Mouse (Mus musculus) left cerebral cortex, postnatal 10 days (tissue): ENCODE measurements around the gene Grin3b. TPM values are rescaled to one million over a fixed set of nuclear protein-coding genes. Genes with fewer than 3 reads are reported as not detected.

Source experiments
- DNase-seq, 2 experiments: peaks; one replicate each; pipeline ENCODE4 v3.0.0; 2021 to 2022; ENCODE audit warnings: low spot score in 2 of 2, mixed read lengths in 1 of 2; ENCODE audit errors: extremely low spot score in 1 of 2
- intact Hi-C: fragments of 180-260 bp; cut with DNase I; formaldehyde crosslinking; loops from one replicate; pipeline ENCODE4 v1.15.1; 2025
- total RNA-seq, 2 experiments: library from RNA; stranded (reverse); gene quantifications; 2 replicates each; pipeline ENCODE4 v1.2.3; 2021

The Grin3b gene
- total RNA-seq, 2 experiments from 2014 or later: 0.24 to 0.28 TPM

DNA sequence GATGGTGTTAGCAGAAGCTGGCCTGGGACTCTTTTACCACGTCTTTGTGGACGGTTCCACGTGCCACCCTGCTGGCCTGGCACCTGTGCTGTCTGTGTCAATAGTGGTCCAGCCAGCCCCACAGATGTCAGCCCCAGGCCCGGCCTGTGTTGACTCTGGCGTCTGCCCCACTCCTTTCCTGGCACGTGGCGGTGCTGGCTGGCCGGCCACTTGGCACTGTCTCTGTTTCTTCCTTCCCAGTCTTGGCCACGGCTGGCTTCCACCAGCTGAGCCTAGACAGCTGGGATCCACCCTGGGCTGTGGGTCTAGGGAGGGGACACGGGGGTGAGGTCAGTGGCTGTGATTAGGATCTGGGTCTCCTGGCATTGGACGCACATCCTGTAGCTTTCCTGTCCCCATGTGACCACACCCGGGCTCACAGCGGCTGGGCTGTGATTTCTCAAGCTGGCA is 36.2 kb upstream of the Grin3b start:
- intact Hi-C loops: loop anchor here (2.0 kb wide), 1 partner anchor 17 kb away; no protein-coding TSS in a partner anchor
- peak; percentile 76 to 94 for DNase-seq

DNA sequence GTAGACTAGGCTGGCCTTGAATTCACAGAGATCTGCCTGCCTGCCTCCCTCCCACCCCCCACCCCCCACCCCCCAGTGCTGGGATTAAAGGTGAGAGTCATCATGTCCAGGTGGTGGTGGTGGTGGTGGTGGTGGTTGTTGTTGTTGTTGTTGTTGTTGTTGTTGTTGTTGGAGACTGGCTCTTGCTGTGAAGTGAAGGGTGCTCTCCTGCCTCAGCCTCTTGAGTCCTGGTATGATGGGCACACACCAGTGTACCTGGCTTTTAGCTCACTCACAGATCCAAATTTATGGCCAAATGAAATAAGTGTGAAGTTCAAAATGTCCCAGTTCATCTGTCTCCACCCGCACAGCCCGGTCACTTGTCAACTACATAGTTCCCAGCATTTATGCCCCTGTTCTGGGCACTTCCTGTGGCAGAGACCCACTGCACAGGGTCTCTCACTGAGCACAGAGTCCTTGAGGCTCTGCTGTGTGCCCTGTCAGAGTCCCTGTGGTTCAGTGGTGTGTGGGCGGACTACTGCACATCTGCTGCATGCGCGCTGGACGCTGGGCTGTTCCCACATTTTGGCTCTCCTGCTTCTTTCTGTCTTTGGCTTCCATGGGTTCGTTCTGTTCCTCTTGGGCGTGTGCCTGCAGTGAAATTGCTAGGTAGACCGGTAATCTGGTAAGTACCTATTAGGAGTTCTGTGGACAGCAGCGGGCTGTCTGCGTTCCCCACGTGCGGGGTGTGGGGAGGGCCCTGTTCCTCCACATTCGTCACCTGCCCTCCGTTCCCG is 35.5 kb upstream of the Grin3b start:
- intact Hi-C loops: loop anchor here (2.0 kb wide), 1 partner anchor 16 kb away; no protein-coding TSS in a partner anchor
- DNase-seq: no peak

DNA sequence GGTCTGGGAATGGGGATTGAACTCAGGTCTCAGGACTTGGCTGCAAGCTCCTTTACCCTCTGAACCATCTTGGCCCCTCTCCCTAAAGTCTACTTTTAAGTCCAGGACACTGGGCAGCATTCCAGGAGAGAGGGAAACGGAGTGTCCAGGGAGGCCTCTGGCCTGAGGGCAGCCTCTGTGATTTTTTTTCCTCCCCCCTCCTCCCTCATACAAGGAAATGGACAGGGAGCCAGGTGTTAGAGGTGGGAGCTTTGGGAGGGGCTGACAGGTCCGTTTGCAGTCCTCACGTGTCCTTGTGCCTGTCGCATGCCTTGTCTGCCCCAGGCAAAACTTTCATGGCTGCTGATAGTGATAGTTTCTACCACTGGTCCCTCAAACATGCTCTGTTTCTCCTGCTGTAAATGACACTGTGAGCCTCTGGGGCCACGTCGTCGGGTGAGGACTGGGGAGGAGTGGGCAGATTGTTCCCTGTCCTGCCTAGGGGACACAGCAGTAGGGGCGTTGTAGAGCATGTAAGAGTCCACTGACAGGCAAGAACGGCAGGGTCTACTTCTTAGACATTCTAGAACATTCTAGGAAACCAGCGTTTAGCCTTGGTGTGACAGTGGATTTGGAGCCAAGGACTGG is 34.1 kb upstream of the Grin3b start:
- intact Hi-C loops: no loop called here
- no peak for DNase-seq

DNA sequence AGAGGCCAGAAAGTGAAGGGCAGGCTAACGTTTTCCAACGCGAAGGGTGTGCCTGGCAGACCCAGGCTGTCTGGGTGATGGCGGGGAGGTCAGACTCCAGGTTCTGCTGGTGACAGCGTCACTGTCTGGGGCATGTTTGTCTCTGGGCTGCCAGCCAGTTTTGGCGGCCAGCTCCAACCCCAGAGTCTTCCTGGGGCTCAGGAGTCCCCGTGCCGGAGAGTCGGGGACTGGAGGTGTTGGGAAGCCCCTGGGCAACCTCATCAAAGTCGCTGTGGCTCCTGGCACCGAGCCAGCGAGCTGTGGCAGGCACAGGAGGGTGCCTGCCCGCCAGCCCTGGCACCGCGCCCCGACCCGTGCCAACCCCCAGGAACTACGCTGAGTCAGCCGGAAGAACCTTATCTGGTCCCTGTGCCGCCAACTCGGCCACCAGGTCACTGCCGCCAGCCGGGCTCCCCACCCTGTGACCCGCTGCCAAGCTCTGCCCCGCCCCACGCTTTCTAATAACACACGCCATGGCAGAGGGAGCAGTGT is 33.5 kb upstream of the Grin3b start:
- peak in 1 of 2 experiments; percentile 78 for DNase-seq
- intact Hi-C loops: no loop called here

DNA sequence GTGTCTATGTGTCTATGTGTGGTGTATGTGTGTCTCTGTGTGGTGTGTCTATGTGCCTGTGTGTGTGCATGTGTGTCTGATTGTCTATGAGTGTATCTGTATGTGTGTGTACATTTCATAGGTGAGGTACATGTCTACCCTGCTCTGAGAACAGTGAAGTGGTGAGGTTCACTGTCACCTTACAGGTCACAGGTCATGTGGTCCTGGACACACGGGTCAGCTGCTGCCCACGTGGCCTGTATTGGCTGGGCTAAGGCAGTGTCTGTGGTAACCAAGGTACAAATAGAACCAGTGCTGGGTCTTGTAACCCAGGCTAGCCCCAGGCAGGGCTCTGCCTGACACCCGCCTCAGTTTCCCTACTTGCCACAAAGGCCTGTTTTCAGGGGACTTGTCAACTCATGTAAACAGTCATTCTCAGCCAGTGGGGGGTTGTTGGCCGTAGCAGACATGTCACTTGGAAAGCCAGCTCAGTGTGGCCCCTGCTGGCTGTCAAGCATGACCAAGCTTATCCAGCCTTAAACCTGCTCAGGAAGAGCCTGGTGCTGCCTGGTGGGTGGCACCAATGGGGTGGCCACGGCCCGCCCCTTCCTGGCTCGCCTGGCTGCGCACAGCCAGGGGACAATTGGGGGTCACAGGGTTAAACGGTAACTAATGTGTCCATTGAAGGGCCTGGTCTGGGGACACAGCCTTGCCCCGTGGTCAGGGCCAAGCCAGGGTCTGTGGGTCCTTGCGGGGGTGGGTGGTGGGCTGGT is 32.6 kb upstream of the Grin3b start:
- no peak for DNase-seq
- intact Hi-C loops: no loop called here

DNA sequence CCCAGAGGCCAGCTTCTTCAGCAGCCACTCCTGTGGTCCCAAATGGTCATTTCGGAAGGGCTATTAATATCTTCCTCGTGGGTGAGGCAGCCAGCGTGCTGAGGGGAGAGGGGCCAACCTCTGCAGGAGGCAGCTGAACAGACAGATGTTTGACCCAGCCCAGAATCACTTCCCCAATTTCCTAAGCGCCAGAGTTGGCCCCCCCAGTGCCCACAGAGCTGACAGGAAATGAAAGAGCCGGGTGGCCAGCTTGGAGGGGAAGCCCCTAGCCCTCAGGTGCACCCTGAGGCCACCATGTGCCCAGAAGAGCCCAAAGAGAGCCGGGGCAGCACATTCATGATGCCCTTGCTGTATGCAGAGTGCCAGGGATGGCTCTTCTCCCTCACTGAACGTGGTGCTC is 29.8 kb upstream of the Grin3b start:
- intact Hi-C loops: no loop called here
- peak in 1 of 2 experiments; percentile 68 for DNase-seq

DNA sequence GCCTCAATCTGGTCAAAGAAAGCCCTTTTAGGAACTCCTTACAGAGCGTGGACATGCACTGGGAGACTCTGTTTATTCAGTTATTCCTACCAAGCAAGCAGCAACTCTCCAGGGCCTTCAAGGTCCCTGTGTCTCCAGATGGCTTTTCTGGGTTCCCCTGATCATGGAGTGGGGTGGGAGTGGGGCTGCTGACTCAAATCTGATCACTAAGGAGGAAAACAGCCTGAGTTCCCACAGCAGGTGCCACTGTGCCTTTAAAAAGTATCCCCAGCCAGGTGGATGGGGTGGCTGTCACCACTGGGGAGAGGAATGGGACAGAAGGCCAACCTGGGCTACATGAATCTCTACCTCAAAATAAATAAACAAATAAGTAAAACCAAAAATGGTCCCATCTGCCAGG is 27.5 kb upstream of the Grin3b start:
- DNase-seq: no peak
- intact Hi-C loops: no loop called here

DNA sequence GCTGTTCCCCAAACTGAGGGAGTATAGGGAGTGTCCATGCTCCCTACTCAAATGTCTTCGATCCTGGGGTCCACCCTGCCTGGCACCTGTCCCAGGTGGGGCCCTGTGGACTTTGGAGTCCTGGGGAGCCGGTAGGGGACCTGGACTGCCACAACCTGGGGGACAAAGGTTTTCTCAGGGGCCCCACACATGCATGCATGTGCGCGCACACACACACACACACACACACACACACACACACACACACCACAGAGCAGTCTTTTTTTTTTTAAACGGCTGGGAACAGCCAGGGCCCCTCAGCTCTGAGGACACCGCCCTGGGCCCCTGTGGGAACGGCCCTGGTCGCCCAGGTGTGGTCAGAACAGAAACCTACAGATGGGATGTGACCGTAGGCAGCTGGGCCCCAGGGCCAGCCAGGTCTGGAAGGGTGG is 27.0 kb upstream of the Grin3b start:
- intact Hi-C loops: no loop called here
- DNase-seq: no peak

DNA sequence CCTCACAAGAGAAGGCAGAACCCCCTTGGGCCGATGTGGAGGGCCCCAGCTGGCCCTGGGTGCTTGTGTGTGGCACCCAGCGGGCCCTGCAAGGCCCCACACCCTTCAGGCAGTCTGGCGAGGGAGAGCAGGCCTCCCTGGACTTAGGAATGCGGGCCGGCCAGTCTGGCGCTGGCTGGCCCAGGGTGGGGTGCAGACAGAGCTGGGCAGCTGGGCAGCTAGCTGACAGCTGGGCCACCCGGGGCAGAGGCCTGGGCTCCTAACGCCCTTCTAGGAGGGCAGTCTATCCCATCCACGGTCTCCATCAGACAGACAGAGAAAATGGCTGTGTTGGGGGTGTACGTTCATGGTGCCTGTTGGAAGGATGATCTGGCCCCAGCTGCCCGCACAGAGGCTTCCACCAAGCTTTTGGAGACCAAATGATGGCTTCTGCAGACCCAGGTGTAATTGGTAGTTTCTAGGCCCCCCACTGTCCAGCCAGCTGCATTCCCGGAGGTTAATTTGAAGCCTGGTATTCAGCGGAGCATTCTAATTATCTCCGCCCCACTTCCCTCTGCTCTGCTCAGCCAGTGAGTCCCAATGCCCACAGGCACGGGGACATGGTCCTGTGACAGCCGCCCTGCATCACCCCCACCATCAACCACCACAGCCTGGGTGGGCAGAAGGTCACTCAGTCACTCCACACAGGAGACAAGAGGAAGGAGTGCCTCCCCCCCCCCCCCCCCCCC is 24.8 kb upstream of the Grin3b start:
- intact Hi-C loops: no loop called here
- no peak for DNase-seq

DNA sequence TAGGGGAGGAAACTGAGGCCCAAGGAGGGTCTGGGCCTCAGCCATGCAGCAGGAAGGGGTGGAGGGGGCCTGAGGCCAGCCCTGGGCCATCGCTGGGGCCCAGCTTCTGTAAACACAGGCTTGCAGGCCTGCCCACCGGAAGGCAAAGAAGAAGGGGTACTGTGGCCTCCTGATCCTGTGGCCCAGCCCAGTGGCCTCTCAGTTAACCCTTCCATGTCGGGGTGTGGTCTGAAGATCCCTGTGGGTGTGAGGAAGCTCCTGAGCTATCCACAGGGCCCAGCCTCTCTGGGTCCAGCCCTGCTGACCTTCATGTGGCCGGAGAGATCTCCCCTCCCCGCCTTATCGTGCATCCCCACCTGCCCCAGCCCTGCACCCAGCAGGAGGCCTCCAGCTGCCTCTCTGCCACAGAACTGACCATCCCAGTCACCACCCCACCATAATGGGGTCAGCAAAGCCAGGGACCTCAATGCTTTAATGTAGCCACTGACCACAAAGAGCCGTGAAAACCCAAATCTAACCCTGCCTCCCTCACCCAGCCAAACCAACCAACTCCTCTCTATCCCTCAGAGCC is 23.7 kb upstream of the Grin3b start:
- DNase-seq: no peak
- intact Hi-C loops: no loop called here

DNA sequence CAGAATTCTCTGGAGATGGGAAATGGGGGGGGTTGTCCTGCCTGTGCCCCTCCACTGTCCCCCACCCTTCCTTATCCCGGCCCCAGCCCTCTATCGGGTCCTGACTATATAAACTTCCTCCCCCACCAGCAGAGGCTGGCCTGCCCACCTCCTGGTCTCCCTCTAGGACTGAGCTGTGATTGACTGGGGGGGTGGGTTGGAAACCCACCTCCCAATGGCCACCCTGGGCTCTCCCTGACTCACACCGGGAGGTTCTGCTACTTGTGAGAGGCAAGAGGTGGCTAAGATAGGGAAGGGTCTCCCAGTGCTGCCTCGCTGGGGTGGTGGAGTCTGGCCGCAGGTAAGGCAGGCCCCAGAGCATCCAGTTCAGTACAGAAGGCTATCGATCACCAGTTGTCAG is 23.0 kb upstream of the Grin3b start:
- intact Hi-C loops: no loop called here
- DNase-seq: no peak

DNA sequence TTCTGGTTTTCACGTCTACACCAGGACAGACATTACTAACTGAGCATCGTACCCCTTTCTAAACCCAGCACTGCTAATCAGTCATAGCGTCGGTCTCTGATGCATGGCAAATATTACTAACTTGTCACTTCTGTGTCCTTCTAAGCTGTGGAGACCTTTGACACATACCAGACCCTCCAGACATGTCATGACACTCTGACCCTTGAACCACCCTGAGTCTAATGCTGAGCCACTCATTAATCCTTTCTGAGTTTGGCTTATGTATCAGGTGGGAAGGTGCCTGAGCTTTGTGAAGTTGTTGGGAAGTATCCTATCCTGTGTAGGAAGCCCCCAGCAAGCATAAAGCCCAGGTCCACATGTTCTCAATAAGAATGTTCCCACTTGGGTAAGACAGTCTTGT is 20.6 kb upstream of the Grin3b start:
- intact Hi-C loops: loop anchor here (2.0 to 10.0 kb wide), 2 partner anchors 15 to 115 kb away; no protein-coding TSS in a partner anchor
- no peak for DNase-seq

DNA sequence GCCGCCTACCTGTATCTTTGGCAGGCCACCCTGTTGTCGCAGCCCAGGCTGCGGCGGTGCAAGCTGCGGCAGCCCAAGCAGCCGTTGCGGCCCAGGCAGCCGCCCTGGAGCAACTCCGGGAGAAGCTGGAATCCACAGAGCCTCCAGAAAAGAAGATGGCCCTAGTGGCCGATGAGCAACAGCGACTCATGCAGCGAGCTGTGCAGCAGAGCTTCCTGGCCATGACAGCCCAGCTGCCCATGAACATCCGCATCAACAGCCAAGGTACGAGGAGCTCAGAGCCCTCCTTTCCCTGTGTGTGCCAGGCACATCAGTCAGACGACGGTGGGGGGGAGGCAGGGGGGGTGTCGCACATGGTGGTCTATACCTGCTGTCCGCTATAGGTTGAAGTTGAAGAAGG is 19.9 kb upstream of the Grin3b start:
- no peak for DNase-seq
- intact Hi-C loops: loop anchor here (2.0 to 10.0 kb wide), 2 partner anchors 16 to 116 kb away; no protein-coding TSS in a partner anchor

DNA sequence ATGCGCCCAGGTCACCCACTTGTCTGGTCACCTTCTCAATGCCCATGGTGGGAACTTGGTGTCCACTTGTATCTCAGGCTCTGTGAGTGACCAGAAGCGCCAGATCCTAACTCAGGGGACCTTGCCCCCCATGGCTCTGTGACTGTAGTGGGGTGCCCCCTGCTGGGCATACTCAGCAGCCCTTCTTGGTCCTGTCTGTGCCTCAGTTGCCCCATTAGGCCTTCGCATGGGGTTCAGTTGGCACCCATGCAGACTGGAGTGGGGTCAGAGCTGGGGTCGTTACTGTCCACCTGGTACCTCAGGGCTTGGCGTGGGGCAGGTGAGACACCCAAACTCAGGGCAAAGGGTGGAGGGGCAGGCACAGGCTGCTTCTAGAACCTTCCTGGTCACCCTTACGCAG is 16.6 kb upstream of the Grin3b start:
- intact Hi-C loops: loop anchor here (10.0 kb wide), 1 partner anchor 119 kb away; no protein-coding TSS in a partner anchor
- DNase-seq: no peak

DNA sequence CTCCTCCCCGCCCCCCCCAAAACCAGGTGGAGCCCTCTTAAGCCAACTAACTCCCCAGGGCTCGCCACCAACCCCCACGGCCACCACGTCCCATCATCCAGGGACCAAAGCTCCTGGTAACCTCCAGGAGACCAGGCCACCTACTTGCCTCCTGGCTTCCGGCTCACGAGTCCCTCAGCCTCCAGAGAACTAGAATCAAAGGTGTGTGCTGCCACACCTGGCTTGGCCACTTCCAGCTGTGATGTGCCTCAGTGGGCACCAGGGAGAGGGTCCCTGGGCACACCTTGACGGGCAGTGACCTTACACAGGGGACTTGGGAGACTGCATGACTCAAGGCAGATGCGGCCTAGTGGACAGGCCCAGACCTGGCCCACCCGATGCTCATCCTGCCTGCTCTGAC is 14.8 kb upstream of the Grin3b start:
- DNase-seq: no peak
- intact Hi-C loops: loop anchor here (10.0 kb wide), 1 partner anchor 121 kb away; no protein-coding TSS in a partner anchor

DNA sequence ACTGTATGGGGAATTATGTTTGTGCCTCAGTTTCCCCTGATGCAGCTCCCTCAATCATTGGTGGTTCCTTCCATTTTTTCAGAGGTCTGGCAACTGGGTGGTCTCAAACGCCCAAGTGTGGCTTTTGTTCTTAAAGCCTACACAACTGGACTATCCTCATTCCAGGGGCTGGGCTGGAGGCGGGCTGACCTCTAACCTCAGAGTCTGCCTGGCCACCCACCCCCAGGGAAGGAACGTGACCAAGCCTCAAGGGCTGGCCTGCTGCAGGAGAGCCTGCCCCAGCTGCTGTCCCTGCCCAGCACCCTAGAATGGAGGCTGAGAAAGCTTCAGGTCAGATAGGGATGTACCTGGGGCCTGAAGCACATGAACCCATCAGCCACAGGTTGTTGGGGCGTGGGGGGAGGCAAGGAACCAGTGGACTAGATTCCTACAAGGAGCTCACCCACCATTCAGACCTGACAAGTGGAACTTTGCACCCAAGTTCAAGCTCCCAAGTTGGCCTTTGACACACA is 13.8 kb upstream of the Grin3b start:
- intact Hi-C loops: loop anchor here (10.0 kb wide), 1 partner anchor 122 kb away; no protein-coding TSS in a partner anchor
- no peak for DNase-seq

DNA sequence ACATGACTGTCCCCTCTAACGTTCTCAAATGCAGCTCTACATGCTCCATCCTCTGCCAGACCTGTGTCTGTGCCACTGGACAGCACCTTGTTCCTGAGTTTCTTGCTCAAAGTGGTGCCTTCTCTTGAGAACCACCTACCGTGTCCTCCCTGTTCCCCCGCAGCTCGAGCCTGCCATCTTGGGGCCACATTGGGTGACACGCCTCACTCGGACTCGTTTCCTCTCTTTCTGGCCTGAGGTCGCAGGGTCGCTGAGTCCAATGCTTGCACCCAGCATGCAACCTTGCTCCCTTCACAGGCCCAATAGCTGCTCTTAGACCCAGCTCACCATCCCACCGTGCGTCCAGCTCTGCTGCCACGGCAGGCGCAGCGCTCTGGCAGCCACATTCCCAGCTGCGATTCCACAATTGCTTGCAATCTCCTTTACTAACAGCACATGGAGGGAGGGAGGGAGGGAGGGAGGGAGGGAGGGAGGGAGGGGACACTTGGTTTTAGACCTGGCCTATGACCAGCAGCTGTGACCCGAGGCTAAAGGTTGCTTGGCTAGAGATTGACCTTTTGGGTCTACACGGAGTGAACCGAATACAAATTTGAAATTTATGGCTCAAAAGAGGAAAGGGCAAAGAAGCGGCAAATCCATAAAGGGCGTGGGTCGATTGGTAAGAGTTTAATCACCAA is 12.2 kb upstream of the Grin3b start:
- peak; percentile 62 to 86 for DNase-seq
- intact Hi-C loops: loop anchor here (1.0 to 10.0 kb wide), 2 partner anchors 33 to 123 kb away; no protein-coding TSS in a partner anchor
